Mouse (Mus musculus): ENCODE results near the gene Lhx2.
A peak's percentile ranks its signal among the peaks of the same experiment; 100 is the strongest.

Gene Lhx2

GRCm38 (mm10) chr2:38367023-38367422 lies 27.9 kb downstream of the Lhx2 start:
- no peak for DNase-seq

GRCm38 (mm10) chr2:38367852-38368251 lies 28.8 kb downstream of the Lhx2 start:
- DNase-seq = no peak

GRCm38 (mm10) chr2:38368746-38369330 lies 29.8 kb downstream of the Lhx2 start:
- peak; percentile 56 to 71 for DNase-seq

- peak; percentile 47 to 62 for DNase-seq
Observed at GRCm38 (mm10) chr2:38375606-38376304, 36.7 kb downstream of the Lhx2 start.

GRCm38 (mm10) chr2:38377254-38377653 lies 38.2 kb downstream of the Lhx2 start:
- no peak for DNase-seq

- no peak for DNase-seq
Observed at GRCm38 (mm10) chr2:38378346-38378745, 39.3 kb downstream of the Lhx2 start.

- DNase-seq = no peak
Observed at GRCm38 (mm10) chr2:38378849-38379545, 39.9 kb downstream of the Lhx2 start.

- DNase-seq = no peak
Observed at GRCm38 (mm10) chr2:38379546-38379870, 40.4 kb downstream of the Lhx2 start.

GRCm38 (mm10) chr2:38380136-38381083 lies 41.3 kb downstream of the Lhx2 start:
- DNase-seq = no peak

- DNase-seq = no peak
Observed at GRCm38 (mm10) chr2:38387568-38388262, 48.6 kb downstream of the Lhx2 start.

GRCm38 (mm10) chr2:38394977-38395868 lies 56.1 kb downstream of the Lhx2 start:
- DNase-seq = peak; percentile 45 to 74

- DNase-seq = no peak
Observed at GRCm38 (mm10) chr2:38395869-38396236, 56.8 kb downstream of the Lhx2 start.

GRCm38 (mm10) chr2:38397306-38397705 lies 58.2 kb downstream of the Lhx2 start:
- no peak for DNase-seq

GRCm38 (mm10) chr2:38397882-38398281 lies 58.8 kb downstream of the Lhx2 start:
- DNase-seq = no peak

- DNase-seq = no peak
Observed at GRCm38 (mm10) chr2:38402611-38403010, 63.5 kb downstream of the Lhx2 start.

- peak in 1 of 2 experiments; percentile 14 for DNase-seq
Observed at GRCm38 (mm10) chr2:38403231-38403630, 64.2 kb downstream of the Lhx2 start.

GRCm38 (mm10) chr2:38404007-38404596 lies 65.0 kb downstream of the Lhx2 start:
- DNase-seq = peak in 1 of 2 experiments; percentile 13

- DNase-seq = peak in 1 of 2 experiments; percentile 12
Observed at GRCm38 (mm10) chr2:38405356-38405755, 66.3 kb downstream of the Lhx2 start.

- DNase-seq = peak in 1 of 2 experiments; percentile 4
Observed at GRCm38 (mm10) chr2:38409309-38409708, 70.2 kb downstream of the Lhx2 start.

- DNase-seq = peak in 1 of 2 experiments; percentile 6
Observed at GRCm38 (mm10) chr2:38410227-38410626, 71.1 kb downstream of the Lhx2 start.

Measured in lung, postnatal 4 days (tissue).